ENCODE assay signal across 8 mouse cellular contexts in genomic region chr10:121837166-121837898, GRCm38 (mm10).
A peak's percentile ranks its signal among the peaks of the same experiment; 100 is the strongest.
DNase-seq lines count a peak whose midpoint lies in the region; ATAC-seq and TF ChIP-seq lines count a peak whose summit lies in the region.

No protein-coding gene starts in this region.

- H3K4me3 ChIP-seq in hindbrain, embryonic 15.5 days: no peak overlapping the region
- peak overlapping the region; percentile 19 for H3K4me3 ChIP-seq in lung, postnatal 0 days (ENCODE audit: low read depth, low read length)

- no peaks in the 10 kb centered on the region for H3K9me3 ChIP-seq in hindbrain, embryonic 15.5 days
- H3K9me3 ChIP-seq in lung, postnatal 0 days (ENCODE audit: low read length): no peaks in the 10 kb centered on the region

- H3K9ac ChIP-seq in hindbrain, embryonic 15.5 days: no peak overlapping the region
- H3K9ac ChIP-seq in lung, postnatal 0 days (replicated peaks; ENCODE audit: low read depth): no peak overlapping the region

- no peaks in the 10 kb centered on the region for H3K27me3 ChIP-seq in hindbrain, embryonic 15.5 days
- H3K27me3 ChIP-seq in lung, postnatal 0 days (replicated peaks; ENCODE audit: insufficient read depth, low read length): no peaks in the 10 kb centered on the region

- peak; percentile 89 for ATAC-seq in hindbrain, embryonic 15.5 days (ENCODE audit: low FRiP score, low read depth)
- peak; percentile 63 for ATAC-seq in lung, postnatal 0 days
- ATAC-seq in erythroblast, adult 5-6 weeks (replicated peaks; ENCODE audit: low FRiP score, poor library complexity, severe bottlenecking): no peak

- H3K4me2 ChIP-seq in hindbrain, embryonic 15.5 days: peak overlapping the region; percentile 4
- H3K4me2 ChIP-seq in lung, postnatal 0 days (replicated peaks; ENCODE audit: low read depth, low read length): peak overlapping the region; percentile 43

- peaks cover 19% of the 10 kb centered on the region for H3K36me3 ChIP-seq in hindbrain, embryonic 15.5 days
- H3K36me3 ChIP-seq in lung, postnatal 0 days (ENCODE audit: insufficient read depth, low read length): no peaks in the 10 kb centered on the region

- H3K4me1 ChIP-seq in hindbrain, embryonic 15.5 days (replicated peaks): peaks cover 11% of the 10 kb centered on the region
- H3K4me1 ChIP-seq in lung, postnatal 0 days (ENCODE audit: insufficient read depth, low read depth, low read length): no peaks in the 10 kb centered on the region

- TF ChIP-seq EP300 in lung, postnatal 0 days (IDR thresholded peaks at IDR 0.05): no peak

- DNase-seq in right cerebral cortex, postnatal 10 days (ENCODE audit: low spot score in 2 of 2): peak; percentile 31 to 42
- no peak for DNase-seq in right cerebral cortex, adult 18-20 months
- peak; percentile 54 for DNase-seq in gastrocnemius, postnatal 10 days
- peak; percentile 63 for DNase-seq in lung, postnatal 0 days (ENCODE audit: low spot score)
- no peak for DNase-seq in layer of hippocampus, adult 9-10 months (ENCODE audit: low spot score)
- DNase-seq in left cerebral cortex, adult 9 months (ENCODE audit: low spot score in 2 of 2): no peak

- 60% methylated on average over 16 of the region's 16 CpGs for WGBS in hindbrain, embryonic 15.5 days
- 61% methylated on average over 16 of the region's 16 CpGs for WGBS in lung, postnatal 0 days

- TF ChIP-seq CTCF in lung, postnatal 0 days (IDR thresholded peaks at IDR 0.05): no peak

- peak overlapping the region; percentile 68 for H3K27ac ChIP-seq in hindbrain, embryonic 15.5 days (replicated peaks)
- peak overlapping the region; percentile 29; the same call in 1 of the 2 replicates for H3K27ac ChIP-seq in lung, postnatal 0 days (ENCODE audit: low read length)

Comparison
In these comparisons a context has a peak if more than half of its experiments do, and no peak if none do; other contexts are left out.
1. DNase-seq: peak in right cerebral cortex, postnatal 10 days (2 of 2), gastrocnemius, postnatal 10 days (single experiment) and lung, postnatal 0 days (single experiment); none in right cerebral cortex, adult 18-20 months (single experiment), layer of hippocampus, adult 9-10 months (single experiment) and left cerebral cortex, adult 9 months (0 of 2).